Mouse (Mus musculus): ENCODE data around the gene Sumf1.

Sumf1 gene

DNA sequence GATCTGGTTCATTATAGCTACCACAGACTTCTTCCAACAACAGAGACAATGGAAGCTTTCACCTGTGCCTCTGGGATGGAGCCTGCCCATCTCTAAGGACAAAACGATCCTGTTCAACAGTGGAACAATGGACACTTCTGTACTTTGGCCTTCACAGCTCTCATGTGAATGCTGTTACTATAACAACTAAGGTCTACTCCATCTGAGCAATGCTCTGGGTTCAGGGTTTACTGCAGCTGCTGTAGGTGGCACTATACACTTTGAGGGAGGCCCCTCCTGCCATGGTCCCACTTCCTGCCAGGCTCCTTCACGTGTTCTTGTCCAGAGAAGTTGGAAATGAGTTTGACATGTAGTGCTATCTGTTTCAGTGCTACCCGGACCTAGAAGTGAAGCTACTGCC lies 36.9 kb downstream of the Sumf1 start:
- no peak for DNase-seq (ENCODE audit: low spot score in 2 of 2)

DNA sequence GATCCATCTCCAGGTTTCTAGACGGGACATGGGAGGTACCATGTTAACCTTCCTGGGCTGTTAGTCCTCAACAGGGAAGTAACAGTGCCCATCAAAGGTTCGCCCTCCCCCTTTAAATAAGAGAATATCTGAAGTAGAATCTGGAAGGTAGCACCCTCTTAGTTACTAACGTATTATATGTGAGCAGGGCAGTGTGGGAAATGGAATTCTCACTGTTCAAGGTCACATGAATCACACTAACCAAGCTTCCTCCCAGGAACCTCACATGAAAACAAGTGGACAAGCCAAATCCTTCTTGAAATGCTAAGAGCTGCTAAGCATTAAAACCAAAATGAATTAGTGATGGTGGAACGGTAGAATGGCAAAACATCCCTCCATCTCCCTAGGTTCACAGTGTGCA lies 38.7 kb downstream of the Sumf1 start:
- DNase-seq (ENCODE audit: low spot score in 2 of 2), result no peak

- peak; percentile 65 to 78 for DNase-seq (ENCODE audit: low spot score in 2 of 2)
Observed at GRCm38 (mm10) chr6:108145941-108146588, 39.3 kb downstream of the Sumf1 start.

DNA sequence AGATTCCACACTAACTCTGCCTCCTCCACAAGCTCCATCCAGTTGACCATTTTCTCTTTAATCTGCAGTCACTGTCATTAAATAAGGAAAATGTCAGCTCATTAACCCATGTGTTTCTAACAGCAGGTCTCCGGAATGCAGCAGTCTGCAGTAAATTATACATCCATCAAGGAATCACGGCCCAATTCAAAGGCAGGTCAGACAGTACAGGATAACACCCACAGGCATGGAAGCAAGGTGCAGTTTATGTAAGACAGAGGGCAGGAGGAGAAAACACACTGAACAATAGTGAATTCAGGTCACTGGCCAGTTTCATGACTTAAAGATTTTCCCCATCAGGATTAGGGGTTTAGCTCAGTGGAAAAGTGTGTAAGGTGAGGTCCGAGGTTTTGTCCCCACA lies 40.1 kb downstream of the Sumf1 start:
- DNase-seq (ENCODE audit: low spot score in 2 of 2), result no peak

DNA sequence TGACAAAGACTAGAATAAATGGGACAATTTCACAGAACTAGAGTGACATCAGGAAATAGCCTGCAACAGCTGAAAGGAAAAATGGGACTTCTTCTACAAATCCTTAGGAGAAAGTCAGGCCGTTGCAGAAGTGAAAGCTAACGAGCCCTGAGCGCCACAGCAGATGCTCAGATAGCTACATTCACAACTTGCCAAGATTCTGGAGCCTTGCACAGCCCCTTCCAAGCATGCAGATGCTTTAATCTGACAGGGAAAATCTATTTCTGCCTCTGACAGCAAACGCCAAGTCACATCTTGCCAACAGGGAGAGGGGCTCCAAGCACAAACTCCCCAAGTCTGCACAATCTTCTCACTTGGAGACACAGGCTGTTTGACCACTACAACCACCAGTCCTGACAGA lies 42.6 kb downstream of the Sumf1 start:
- peak; percentile 69 to 87 for DNase-seq (ENCODE audit: low spot score in 2 of 2)

DNA sequence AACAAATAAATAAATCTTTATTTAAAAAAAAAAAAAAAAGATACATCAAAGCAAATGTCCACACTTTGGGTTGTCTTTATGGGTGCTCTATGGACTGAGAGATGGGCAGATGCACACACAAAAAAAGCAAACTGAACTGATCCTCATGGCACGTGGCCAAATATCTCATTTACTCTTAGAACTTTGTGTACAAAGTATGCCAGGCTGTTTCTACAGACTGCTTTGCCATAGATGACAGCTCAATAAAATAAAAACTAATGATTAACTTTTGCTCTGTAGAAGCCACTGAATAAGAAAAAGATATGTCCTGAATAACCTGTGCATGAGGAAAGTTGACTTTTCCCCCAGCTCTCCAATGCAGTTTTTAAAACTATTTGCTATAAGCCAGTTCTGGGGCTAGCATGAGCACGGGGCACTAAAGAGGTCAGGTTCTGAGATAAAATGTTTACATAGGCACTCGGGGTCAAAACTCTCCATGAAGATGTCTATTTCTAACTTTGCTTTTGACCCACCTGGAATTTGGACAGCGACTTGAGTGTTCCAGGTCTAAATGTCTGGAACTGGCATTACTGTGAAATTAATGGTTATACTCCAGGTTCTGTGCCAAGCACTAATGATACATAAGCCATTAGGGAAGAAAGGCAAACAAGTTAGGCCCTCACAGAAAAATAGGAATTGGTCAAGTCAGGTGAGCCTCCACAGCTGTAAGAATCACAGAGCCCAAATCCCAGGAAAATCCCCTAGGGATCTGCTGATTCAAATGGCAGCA lies 44.5 kb downstream of the Sumf1 start:
- DNase-seq (ENCODE audit: low spot score in 2 of 2), result no peak

GRCm38 (mm10) chr6:108137031-108137430 lies 48.4 kb downstream of the Sumf1 start:
- no peak for DNase-seq (ENCODE audit: low spot score in 2 of 2)

- DNase-seq (ENCODE audit: low spot score in 2 of 2), result no peak
Observed at GRCm38 (mm10) chr6:108136286-108136685, 49.1 kb downstream of the Sumf1 start.

GRCm38 (mm10) chr6:108132268-108132935 lies 53.0 kb downstream of the Sumf1 start:
- DNase-seq (ENCODE audit: low spot score in 2 of 2), result no peak

GRCm38 (mm10) chr6:108130718-108131117 lies 54.7 kb downstream of the Sumf1 start:
- DNase-seq (ENCODE audit: low spot score in 2 of 2), result peak in 1 of 2 experiments; percentile 50

GRCm38 (mm10) chr6:108126631-108127030 lies 58.8 kb downstream of the Sumf1 start:
- no peak for DNase-seq (ENCODE audit: low spot score in 2 of 2)

GRCm38 (mm10) chr6:108125474-108125873 lies 59.9 kb downstream of the Sumf1 start:
- no peak for DNase-seq (ENCODE audit: low spot score in 2 of 2)

DNA sequence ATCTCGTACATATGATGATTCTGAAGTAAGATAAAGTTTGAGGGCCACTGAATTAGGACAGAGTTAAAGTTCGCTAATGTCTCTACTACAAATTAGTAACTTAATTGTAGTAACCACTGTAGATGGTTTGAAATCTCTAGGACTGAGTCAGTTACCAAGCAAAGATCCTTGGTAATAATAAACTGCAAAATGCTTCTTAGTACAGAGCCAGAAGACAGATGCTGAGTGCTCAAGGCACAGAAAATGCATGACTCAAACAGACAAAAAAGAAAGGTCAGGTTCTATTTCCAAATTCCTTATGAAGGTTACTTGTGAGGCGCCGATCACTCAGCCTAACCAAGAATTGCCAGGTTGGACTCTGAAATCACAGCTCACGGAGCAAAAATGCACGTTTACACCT lies 67.5 kb downstream of the Sumf1 start:
- DNase-seq (ENCODE audit: low spot score in 2 of 2), result no peak

GRCm38 (mm10) chr6:108114971-108115370 lies 70.4 kb downstream of the Sumf1 start:
- no peak for DNase-seq (ENCODE audit: low spot score in 2 of 2)

DNA sequence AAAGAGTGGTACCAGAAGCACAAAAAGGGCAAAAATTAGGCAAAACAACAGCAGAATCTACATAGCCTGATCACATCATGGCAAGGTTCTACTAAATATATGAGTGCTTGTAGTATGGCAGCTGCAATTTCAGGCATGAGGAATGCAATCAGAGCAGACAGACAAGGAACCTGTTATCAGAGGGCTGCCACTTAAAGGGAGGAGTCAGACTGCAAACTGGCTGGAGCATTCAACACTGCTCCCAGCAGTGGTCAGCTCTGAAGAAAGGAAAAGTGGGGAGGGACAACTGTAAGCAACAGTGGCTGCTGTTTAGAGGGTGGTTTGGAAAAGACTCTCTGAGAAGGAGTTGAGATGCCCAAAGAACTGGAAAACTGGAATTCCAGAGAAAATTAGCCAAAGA lies 73.7 kb downstream of the Sumf1 start:
- DNase-seq (ENCODE audit: low spot score in 2 of 2), result no peak

- no peak for DNase-seq (ENCODE audit: low spot score in 2 of 2)
Observed at GRCm38 (mm10) chr6:108110336-108110735, 75.0 kb downstream of the Sumf1 start.

GRCm38 (mm10) chr6:108107376-108107775 lies 78.0 kb downstream of the Sumf1 start:
- DNase-seq (ENCODE audit: low spot score in 2 of 2), result no peak

DNA sequence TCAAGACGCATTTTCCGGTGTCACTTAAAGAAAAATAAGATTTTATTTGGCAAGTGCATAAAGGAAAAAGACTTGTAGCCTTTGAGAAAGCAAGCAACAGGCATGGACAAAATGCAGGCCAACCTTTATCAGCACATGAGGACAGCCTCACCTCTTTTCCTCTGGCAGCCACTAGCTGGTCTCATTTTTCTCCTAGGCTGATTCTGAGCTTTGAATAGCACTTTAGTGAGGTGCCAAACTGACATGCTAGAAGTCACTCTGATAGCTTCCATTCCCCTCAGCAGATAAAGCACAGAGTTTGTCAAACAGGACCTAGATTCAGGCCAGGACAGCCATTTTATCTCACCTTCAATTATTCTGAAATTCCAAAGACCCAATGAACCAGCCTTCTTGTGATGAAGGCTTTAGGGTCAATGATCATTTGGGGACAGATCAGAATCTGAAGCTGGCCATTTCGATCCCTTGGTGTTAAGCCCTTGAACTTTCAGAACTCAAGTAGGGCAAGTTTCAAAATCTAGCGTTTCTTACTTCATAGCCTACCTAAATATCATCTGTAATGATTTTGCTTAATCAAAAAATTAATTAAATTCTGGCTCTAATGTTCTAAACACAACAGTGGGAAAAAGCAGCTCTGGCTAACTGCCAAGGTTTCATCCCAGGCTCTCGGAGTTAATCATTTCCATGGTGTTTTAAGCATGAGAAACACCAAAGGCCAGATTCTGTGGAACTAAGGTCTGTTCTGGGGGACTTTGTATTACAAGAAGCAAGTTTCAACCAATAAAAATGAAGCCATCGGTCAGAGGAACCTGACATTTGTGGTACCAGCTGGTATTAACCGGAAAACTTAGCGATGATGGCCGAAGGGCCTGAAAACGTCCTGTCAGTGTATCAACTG lies 83.2 kb downstream of the Sumf1 start:
- DNase-seq (ENCODE audit: low spot score in 2 of 2), result no peak

- DNase-seq (ENCODE audit: low spot score in 2 of 2), result no peak
Observed at GRCm38 (mm10) chr6:108098846-108099217, 86.5 kb downstream of the Sumf1 start.

DNA sequence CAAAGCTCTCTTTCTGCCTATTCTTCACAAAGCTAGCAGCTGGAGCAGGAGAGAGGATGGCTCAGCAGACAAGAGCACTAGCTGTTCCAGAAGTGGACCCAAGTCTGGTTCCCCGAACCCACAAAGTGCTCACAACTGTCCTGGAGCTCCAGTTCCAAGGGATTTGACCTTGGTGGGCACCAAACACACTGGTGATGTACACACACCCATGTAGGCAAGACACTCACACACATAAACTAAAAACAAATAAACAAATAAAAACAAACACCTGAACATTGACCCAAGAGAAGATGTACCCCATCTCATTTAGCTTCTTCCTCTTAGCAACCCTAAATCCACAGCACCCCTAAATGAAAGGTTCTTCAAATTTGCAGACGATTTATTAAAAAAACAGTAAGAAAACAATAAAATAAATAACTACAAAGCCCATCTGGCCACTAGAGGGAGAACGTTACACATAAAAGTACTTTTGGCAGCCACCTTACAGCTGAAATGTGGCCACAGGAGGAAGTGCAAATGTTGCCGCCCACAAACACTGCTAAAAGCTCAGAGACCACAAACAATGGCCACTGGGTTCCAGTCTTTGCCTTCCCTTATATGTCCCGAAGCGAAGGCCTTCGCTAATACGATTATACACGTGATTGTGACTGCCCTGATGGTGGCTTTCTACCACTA lies 87.1 kb downstream of the Sumf1 start:
- DNase-seq (ENCODE audit: low spot score in 2 of 2), result peak; percentile 54 to 64

- DNase-seq (ENCODE audit: low spot score in 2 of 2), result no peak
Observed at GRCm38 (mm10) chr6:108095445-108095844, 89.9 kb downstream of the Sumf1 start.

Data from right cerebral cortex, postnatal 10 days (tissue).